Mouse (Mus musculus) kidney, postnatal 4 days (tissue): ENCODE results near the gene Gm20425.
"Not testable (repeated sequence)": the region's sequence is repeated elsewhere in the genome, so short reads cannot be mapped to it uniquely, and the experiment has no call there.

ENCODE experiments used
- DNase-seq, 2 experiments: peaks; one replicate each; pipeline ENCODE4 v3.0.0; 2021; ENCODE audit warnings: mixed read lengths in 2 of 2

The Gm20425 gene

GRCm38 (mm10) chr9:103224721-103225120, 5.4 kb downstream of the Gm20425 start:
- DNase-seq, result no peak

DNA sequence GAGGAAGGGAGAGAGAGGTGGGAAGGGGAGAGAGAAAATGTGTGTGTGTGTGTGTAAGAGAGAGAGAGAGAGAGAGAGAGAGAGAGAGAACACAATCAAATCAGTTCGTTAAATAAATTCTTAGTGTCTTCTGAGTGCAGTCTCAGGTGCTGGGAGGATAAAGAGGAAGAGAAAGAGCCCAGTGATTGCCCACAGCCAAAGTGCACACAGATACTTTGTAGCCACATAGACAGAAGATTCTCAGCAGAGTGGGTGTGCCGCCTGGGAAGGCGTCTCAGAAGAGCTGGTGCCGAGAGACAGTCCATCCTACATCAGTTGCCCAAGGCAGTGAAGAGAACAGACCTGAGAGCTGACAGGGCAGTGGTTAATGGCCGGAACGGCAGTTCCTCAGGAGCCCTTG, 15.8 kb downstream of the Gm20425 start:
- DNase-seq, result no peak

- no peak for DNase-seq
Measured at GRCm38 (mm10) chr9:103213631-103214030, 16.5 kb downstream of the Gm20425 start.

DNA sequence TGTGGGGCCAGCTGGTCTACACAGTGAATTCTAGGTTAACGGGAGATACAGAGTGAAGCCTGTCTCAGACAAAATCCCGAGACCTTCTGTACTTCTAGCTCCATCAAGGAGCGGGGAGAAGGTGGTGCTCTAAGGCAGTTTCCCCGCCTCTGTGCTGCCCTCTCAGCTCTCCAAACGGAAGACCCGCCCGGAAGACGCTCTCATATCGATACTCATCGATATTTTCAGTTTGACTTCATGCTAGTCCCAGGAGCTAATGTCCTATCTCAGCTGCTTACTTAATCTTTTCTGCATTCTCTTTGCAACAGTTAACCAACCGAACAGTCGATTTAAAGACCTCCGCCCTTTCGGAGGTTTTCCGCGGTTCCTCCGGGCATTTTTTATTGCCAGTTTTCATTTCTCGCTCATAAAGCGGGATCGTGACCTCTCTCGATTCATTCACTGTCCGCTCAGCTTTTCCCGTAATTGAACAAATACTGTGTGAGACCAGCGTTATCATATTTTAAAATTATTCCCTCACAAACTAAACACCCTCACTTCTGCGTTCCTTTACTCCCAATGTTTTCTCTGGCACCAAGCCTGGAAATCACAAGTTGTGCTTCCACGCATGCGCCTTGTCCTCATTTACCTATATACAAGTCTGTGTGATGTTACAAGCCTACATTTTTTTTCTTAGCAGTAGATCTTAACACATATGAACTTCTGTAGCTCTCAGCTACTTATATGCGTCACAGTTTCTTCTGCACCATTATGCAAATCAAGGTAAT, 17.3 kb downstream of the Gm20425 start:
- DNase-seq, result peak in 1 of 2 experiments; percentile 14

DNA sequence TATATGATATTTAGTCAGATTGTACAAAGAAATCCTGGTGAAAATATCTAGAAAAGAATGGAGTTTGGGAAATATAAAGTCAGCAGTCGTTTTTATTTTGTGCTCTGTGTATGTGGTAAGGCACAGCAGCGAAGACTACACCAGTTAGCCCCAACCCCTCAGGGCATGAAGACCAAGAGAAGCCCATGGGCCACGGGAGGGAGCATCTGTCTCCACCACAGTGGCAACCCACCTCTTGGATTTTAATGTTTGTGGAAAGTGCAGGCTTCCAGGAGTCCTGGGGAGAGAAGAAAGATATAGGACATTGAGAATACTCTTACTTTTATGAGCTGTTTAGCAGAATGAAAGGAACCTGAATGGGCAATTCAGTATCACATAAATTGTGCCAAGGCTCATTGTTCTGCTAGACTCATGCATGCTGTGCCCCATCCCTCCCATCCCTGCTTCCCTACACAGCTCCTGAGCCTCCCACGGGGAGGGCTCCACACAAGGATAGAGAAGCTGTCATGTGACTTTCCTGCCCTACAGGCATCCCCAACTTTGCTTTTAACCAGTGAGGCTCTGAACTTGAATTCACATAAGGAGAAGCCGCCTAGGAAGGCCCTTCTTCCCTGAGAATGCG, 21.2 kb downstream of the Gm20425 start:
- no peak for DNase-seq

- DNase-seq, result peak; percentile 72 to 80
Measured at GRCm38 (mm10) chr9:103207846-103208245, 22.3 kb downstream of the Gm20425 start.

DNA sequence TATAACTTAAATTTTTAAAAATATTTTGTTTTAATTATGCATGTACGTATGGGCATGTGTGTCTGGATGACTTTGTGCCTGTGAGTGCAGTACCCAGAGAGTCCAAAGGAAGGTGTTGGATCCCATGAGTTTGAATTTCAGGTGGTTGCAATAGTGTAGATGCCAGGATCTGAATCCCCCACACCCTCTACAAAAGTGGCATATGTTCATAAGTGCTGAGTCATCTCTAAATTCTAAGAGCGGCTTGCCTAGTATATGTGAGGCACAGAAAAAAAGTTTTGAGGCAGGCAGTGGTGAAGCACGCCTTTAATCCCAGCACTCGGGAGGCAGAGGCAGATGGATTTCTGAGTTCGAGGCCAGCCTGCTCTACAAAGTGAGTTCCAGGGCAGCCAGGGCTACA, 24.3 kb downstream of the Gm20425 start:
- no peak for DNase-seq

- DNase-seq, result peak; percentile 96 to 97
Measured at GRCm38 (mm10) chr9:103201561-103202260, 28.4 kb downstream of the Gm20425 start, which contains the start of gene Srprb. TSS of gene Srprb (minus strand) at chr9:103202137.

DNA sequence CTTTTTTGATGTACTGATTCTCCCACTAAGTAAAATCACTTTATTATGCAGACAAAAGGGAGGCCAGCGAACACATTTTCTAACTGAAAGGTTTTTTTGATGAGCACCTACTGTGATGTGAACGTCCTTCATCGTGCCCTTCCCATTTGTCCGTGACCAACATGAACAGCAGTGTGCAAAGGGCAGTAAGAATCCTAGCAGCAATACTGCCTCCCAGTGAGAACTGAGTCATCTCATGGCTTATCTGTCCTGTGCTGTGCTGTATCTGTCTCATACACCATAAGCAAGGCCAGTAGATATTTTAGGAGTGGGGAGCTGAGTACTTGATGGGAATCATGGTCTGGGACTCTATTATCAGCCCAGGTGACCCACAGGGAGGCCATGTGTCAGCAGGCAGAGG, 41.7 kb downstream of the Gm20425 start:
- no peak for DNase-seq

DNA sequence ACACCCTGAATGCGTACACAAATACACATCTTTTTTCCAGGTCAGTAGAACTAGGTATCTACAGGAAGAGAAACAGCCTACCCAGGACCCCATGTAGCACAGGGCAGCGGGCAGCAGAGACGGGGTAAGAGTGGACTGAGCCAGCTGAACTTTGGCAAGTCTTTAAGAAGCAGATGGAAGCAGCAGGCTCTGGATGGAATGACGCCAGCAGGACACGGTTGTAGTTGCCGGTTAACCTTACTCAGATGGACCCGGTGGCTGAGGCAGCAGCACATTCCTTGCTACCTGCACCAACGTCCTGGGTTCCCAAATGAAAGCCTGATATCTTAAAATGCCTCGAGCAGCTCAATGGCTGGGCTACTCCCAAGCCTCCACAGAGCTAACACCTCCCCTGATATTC, 43.4 kb downstream of the Gm20425 start:
- peak; percentile 34 to 61 for DNase-seq

DNA sequence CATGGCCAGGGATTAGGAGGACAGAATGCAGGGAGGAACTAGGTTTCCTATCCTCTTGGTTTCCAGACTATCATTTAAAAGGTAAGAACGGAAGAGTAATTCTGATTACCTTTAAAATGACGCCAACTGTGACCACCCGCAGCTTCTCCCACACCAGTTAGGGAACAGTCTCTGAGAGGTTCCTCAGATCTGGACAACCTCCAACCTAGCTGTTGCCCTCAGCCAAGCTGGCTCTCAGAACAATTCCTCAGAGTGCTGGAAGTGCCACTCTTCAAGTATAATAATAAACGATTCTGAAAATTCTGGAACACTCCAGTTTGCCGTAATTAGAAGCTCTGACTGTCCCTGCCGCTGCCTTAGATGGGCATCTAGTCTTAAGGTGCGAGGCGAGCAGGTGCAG, 44.2 kb downstream of the Gm20425 start:
- DNase-seq, result no peak

GRCm38 (mm10) chr9:103184855-103185254, 45.3 kb downstream of the Gm20425 start:
- no peak for DNase-seq

DNA sequence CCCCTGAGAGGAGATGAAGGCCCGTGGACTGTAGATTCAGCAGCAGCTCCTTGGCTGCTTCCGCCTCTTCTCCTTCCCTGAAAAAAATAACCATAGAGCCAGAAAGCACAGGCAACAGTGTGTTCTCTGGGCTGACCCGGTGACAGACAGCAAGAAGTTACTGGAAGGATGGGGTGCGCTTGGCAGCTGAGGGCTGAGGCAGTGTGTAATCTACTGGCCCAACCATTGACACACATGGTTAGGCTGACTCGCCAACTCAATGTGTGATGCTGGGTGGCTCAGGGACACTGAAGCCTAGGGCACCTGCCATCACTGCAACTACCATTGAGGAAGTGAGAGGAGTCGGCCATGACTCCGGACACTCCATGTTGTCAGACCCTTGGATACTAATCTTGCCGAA, 48.2 kb downstream of the Gm20425 start:
- no peak for DNase-seq

DNA sequence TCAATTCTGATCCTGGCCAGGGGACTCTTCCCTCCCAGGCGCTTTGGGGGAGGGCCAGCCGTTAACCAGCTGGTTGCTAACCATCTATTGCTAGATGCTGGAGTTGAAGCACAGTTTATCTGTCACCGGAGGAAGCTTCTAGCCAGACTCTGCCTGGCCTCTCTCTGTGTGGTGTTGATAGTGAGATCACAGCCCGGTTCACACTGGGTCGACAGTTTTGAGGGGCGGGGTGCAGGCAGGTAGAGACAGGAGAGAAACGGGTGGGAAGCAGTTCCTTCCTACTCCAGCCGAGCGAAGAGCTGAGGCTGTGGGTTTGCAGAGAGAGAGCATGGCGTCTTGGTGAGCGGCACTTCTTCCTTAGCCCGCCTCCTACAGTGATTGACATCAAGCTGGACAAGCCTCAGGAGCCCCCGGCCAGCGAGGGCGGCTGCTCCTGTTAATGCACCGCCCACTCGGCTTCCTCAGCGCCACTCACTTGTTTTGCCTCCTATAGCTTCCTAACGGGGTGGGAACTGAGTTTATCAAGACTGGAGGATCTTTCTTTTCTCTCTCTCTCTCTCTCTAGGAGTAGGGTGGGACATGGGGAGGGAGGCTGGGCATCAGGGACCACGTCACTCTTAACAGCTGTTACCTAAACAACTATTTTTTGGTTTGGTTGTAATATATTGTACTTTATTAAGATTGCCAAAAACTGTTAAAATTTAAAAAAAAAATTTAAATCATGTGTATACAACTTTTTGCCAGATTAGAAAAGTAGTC, 49.1 kb downstream of the Gm20425 start:
- DNase-seq, result peak; percentile 86 to 91

DNA sequence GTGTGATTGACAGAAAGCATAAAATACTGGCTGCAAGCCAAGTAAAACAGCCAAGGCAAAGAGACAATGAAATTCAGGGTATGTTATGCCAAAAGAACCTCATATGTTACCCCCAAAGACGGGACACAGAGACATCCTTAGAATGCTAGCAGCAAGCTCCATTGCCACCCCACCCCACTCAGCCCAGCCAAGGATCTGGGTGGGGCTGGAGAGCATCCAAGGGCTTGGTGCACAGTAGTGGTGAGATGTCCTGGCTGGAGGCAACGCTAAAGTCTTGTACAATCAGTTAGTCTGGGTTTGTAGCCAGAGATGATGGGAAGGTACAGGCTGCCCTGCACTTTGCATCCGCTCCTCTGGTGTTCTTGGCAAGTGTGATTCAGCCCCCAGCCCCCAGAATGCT, 49.8 kb downstream of the Gm20425 start:
- peak; percentile 41 to 56 for DNase-seq

DNA sequence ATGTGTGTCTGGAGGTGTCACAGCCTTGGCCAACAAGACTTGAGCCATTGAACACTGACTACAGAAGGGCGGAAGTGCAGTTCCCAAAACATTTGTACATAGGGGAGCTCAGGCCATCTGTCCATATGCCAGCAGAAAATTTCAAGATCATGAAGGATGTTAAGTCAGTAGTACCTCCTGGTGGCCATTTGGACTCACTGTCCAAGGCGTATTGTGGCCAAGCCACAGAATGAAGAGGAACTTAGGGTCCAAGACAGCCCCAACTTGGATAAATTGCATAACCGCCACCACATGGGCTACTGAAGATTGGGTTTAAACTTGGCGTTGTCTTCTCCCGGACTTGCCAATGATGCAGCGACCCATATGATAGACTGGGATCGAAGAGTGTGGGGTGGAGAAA, 54.4 kb downstream of the Gm20425 start:
- no peak for DNase-seq

- peak; percentile 50 to 68 for DNase-seq
Measured at GRCm38 (mm10) chr9:103174771-103175519, 55.2 kb downstream of the Gm20425 start.

- no peak for DNase-seq
Measured at GRCm38 (mm10) chr9:103168771-103169170, 61.3 kb downstream of the Gm20425 start.

- DNase-seq, result peak; percentile 28 to 44
Measured at GRCm38 (mm10) chr9:103168046-103168445, 62.1 kb downstream of the Gm20425 start.

DNA sequence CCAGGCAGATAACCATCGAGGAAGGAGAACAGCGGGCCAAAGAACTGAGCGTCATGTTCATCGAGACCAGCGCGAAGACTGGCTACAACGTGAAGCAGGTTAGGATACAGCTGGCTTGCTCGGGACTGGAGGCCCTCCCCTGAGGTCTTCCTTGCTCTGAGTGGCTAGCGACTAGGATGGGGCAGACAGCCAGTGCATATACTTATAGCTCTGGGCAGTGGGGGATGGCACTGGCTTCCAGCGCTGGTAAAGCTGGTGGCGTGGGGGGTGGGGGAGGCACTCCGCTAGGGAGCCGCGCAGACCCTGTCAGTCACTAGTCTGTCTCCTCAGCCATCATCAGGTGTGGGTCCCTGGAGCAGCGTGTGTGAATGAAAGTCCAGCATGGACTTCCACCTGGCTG, 66.3 kb downstream of the Gm20425 start:
- DNase-seq, result no peak

DNA sequence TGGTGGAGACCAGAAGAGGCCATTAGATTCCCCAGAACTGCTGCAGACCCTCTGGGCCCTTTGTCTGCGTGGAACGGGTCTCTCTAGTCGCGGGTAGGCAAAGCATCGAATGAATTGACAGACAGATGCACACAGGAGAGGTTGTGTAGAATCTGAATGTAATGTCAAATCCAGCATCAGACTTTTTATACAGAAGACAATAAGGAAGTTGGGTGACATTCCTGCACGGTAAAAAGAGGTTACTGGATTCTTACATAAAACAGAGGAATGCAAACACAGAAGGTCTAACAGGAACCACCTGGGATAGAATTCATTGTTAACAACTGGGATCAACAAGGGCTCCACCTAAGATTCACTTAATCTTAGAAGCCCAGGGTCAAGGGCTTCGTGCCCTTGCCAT, 74.9 kb downstream of the Gm20425 start:
- not testable (repeated sequence) for DNase-seq

DNA sequence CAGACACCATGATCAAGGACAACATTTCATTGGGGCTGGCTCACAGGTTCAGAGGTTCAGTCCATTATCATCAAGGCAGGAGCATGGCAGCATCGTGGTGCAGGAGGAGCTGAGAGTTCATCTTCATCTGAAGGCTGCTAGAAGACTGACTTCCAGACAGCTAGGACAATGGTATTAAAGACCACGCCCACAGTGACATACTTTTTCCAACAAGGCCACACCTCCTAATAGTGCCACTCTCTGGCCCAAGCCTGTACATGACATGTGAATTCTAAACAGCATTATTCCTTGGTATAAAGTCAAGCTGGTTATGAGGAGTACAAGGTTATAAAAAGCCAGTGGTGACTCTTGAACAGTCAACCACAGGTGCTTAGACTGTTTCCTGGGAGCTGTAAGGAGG, 75.5 kb downstream of the Gm20425 start:
- DNase-seq, result no peak
